Mouse (Mus musculus): Measurements from ENCODE around the gene Sema5a. TPM values are rescaled to one million over a fixed set of nuclear protein-coding genes. Genes with fewer than 3 reads are reported as not detected.

Sema5a gene
- polyA plus RNA-seq, 1 experiment from 2014 or later = 24.9 TPM

DNA sequence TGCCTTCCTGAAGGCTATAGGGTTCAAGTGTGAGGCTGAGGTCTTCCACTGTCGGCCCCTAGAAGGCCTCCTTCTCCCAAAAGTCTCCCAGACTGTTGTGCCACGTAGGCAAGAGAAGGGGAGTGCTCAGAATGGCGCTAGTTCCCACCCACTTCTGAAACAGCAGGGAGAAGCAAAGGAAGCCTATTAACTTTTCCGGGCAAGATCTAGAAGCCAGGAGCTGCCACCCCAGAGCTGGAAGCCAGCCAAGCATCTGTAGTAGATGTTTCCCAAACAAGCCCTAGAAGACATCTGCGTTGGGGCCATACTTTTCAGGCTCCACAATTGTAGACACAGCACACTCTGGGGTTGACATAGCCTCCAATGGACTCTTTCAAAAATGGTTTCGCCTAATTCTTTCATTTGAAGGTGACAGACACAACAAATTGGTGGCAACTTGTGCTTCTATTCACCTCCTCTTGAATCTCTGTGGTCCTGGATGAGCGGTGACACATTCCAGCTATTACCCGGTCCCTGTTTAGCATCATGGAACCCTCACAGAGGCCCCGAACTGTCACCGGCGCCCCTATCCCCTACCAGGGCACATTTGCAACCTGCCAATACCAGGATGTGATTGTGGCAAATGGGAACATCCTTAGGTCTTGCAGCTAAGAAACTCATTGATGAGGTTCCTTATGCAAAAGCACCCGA, 1.4 kb upstream of the Sema5a start:
- ATAC-seq (ENCODE audit: insufficient number of reproducible peaks, insufficient read depth, low FRiP score, low read depth) = no peak
- Histone ChIP-seq H3K4me3 (ENCODE audit: low read depth, low read length) (peak overlapping the region; percentile 54), H3K4me2 (replicated peaks; ENCODE audit: low read depth, low read length) (peak overlapping the region; percentile 83), H3K27ac (ENCODE audit: low read length) (peak overlapping the region; percentile 80; the same call in 1 of the 2 replicates), H3K27me3 (ENCODE audit: control insufficient read depth, insufficient read depth, low read length) (no peaks in the 10 kb centered on the region), H3K36me3 (ENCODE audit: control insufficient read depth, insufficient read depth, low read length) (peaks cover 3% of the 10 kb centered on the region; the same call in 1 of the 2 replicates), H3K9ac (replicated peaks; ENCODE audit: low read depth, low read length) (peak overlapping the region; percentile 43), H3K9me3 (ENCODE audit: control insufficient read depth, low read depth, low read length) (no peaks in the 10 kb centered on the region), H3K4me1 (ENCODE audit: control insufficient read depth, insufficient read depth, low read length) (no peaks in the 10 kb centered on the region)
- 51% methylated on average over 12 of the region's 12 CpGs for WGBS

- peak overlapping the region; percentile 83 for H3K4me2 ChIP-seq (replicated peaks; ENCODE audit: low read depth, low read length)
- H3K27me3 ChIP-seq (ENCODE audit: control insufficient read depth, insufficient read depth, low read length) = no peaks in the 10 kb centered on the region
- 27% methylated on average over 7 of the region's 7 CpGs for WGBS
- peaks cover 3% of the 10 kb centered on the region; the same call in 1 of the 2 replicates for H3K36me3 ChIP-seq (ENCODE audit: control insufficient read depth, insufficient read depth, low read length)
- no peak for ATAC-seq (ENCODE audit: insufficient number of reproducible peaks, insufficient read depth, low FRiP score, low read depth)
- H3K9ac ChIP-seq (replicated peaks; ENCODE audit: low read depth, low read length) = peak overlapping the region; percentile 43
- H3K9me3 ChIP-seq (ENCODE audit: control insufficient read depth, low read depth, low read length) = no peaks in the 10 kb centered on the region
- H3K4me1 ChIP-seq (ENCODE audit: control insufficient read depth, insufficient read depth, low read length) = no peaks in the 10 kb centered on the region
- H3K4me3 ChIP-seq (ENCODE audit: low read depth, low read length) = peak overlapping the region; percentile 54
- peak overlapping the region; percentile 80 for H3K27ac ChIP-seq (ENCODE audit: low read length)
Measured at GRCm38 (mm10) chr15:32243824-32244223, 786 bp upstream of the Sema5a start.

DNA sequence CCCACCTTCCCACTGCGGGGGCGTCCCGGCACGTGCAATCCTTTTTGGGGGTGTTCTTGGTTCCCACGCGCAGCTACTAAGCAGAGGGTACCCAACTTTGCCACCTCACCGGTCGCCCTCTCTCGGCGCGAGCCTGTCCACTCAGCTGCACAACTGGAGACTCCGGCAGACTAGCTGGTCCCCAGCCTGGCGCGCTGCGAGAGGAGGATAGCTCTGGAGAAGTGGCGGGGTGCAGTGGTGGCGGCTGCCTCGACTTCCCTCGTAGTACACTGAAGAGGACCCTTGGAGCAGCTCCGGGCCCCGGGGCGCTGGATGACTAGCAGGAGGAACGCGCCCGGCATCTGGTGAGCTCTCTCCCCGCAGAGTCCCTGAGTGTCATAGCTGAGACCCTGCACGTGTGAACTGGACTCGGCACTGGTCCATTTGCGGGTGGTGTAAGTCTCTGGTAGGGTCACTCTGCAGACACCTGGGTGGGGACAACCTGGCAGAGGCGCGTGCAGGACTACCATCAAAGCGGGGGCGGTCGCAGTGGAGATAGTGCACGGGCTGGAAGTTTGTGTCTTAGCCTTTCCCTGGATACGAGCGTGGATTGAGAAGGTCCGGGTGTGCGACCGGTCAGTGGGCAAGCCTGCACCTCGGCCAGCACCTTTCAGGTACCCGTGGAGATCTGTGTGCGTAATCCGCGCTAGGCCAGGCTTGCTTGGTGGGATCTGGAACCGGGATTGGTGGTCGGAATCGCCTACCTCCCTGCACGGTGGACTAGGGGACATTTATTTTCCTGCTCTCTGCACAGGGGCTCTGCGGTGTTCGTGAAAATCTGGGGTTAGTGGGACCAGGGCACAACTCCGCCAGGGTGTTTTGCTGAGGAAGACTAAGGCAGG, 586 bp downstream of the Sema5a start:
- Histone ChIP-seq H3K4me2 (replicated peaks; ENCODE audit: low read depth, low read length) (peak overlapping the region; percentile 83), H3K9ac (replicated peaks; ENCODE audit: low read depth, low read length) (peak overlapping the region; percentile 49), H3K36me3 (ENCODE audit: control insufficient read depth, insufficient read depth, low read length) (peaks cover 3% of the 10 kb centered on the region; the same call in 1 of the 2 replicates), H3K27ac (ENCODE audit: low read length) (0 out of 2 replicates have a peak overlapping the region, but pooled peaks have one; percentile 18), H3K4me3 (ENCODE audit: low read depth, low read length) (peak overlapping the region; percentile 54), H3K27me3 (ENCODE audit: control insufficient read depth, insufficient read depth, low read length) (no peaks in the 10 kb centered on the region), H3K4me1 (ENCODE audit: control insufficient read depth, insufficient read depth, low read length) (no peaks in the 10 kb centered on the region), H3K9me3 (ENCODE audit: control insufficient read depth, low read depth, low read length) (no peaks in the 10 kb centered on the region)
- peak; percentile 64 for ATAC-seq (ENCODE audit: insufficient number of reproducible peaks, insufficient read depth, low FRiP score, low read depth)
- under 1% methylated on average over 52 of the region's 52 CpGs for WGBS

DNA sequence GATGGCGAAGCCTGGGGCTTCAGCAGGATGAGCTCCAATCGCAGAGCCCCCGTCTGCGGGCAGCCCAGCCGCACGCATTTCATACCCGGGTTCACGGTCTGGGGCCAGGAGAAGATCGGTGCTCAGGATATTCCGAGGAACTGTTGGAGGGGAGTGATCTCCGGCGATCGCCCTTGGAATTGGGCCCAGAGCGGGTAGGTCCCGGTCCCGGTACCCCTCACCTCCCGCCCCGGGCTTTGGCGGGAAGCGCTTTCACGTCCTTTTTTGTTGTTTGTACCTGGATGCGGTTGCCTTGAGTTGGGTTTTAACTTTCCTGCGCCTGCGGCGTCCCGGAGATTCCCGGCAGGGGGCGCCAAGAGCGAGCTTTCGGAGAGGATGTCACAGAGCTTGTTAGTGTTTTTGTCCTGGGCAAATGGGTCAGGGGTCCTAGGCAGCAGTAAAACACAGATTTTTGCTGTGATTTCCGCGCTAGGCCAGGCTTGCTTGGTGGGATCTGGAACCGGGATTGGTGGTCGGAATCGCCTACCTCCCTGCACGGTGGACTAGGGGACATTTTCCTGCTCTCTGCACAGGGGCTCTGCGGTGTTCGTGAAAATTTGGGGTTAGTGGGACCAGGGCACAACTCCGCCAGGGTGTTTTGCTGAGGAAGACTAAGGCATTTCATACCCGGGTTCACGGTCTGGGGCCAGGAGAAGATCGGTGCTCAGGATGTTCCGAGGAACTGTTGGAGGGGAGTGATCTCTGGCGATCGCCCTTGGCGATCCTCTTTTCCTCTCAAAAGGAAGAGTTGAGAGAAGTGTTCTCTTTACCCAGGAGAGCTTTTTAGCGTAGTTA, 1.4 kb downstream of the Sema5a start:
- under 1% methylated on average over 47 of the region's 47 CpGs for WGBS
- H3K27me3 ChIP-seq (ENCODE audit: control insufficient read depth, insufficient read depth, low read length) = no peaks in the 10 kb centered on the region
- ATAC-seq (ENCODE audit: insufficient number of reproducible peaks, insufficient read depth, low FRiP score, low read depth) = peak; percentile 50
- peaks cover 3% of the 10 kb centered on the region; the same call in 1 of the 2 replicates for H3K36me3 ChIP-seq (ENCODE audit: control insufficient read depth, insufficient read depth, low read length)
- H3K27ac ChIP-seq (ENCODE audit: low read length) = no peak overlapping the region
- H3K4me3 ChIP-seq (ENCODE audit: low read depth, low read length) = peak overlapping the region; percentile 54
- peak overlapping the region; percentile 83 for H3K4me2 ChIP-seq (replicated peaks; ENCODE audit: low read depth, low read length)
- H3K9ac ChIP-seq (replicated peaks; ENCODE audit: low read depth, low read length) = peak overlapping the region; percentile 49
- no peaks in the 10 kb centered on the region for H3K9me3 ChIP-seq (ENCODE audit: control insufficient read depth, low read depth, low read length)
- H3K4me1 ChIP-seq (ENCODE audit: control insufficient read depth, insufficient read depth, low read length) = no peaks in the 10 kb centered on the region

DNA sequence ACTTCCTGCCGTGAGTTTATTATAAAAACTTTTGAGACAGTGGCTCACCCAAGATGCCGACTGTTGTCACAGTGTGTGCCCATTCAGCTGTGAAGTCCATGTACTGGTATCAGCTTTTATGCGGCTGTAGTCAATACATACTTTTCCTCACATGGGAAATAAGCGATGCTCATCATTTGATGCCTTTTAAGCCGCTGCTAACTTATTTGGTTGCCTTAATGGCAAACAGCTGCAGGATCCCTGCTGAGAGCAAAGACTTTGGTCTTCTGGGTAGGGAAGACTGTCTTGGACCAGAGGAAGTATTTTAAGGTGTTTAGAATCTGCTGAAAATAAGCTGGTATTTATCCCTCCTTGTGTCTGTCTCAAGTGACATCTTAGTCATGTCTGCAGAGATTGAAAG, 2.7 kb downstream of the Sema5a start:
- H3K4me3 ChIP-seq (ENCODE audit: low read depth, low read length) = peak overlapping the region; percentile 54; the same call in 1 of the 2 replicates
- H3K9me3 ChIP-seq (ENCODE audit: control insufficient read depth, low read depth, low read length) = no peaks in the 10 kb centered on the region
- ATAC-seq (ENCODE audit: insufficient number of reproducible peaks, insufficient read depth, low FRiP score, low read depth) = no peak
- no peak overlapping the region for H3K27ac ChIP-seq (ENCODE audit: low read length)
- no peaks in the 10 kb centered on the region for H3K36me3 ChIP-seq (ENCODE audit: control insufficient read depth, insufficient read depth, low read length)
- H3K27me3 ChIP-seq (ENCODE audit: control insufficient read depth, insufficient read depth, low read length) = no peaks in the 10 kb centered on the region
- H3K4me1 ChIP-seq (ENCODE audit: control insufficient read depth, insufficient read depth, low read length) = no peaks in the 10 kb centered on the region
- H3K4me2 ChIP-seq (replicated peaks; ENCODE audit: low read depth, low read length) = peak overlapping the region; percentile 83
- no peak overlapping the region for H3K9ac ChIP-seq (replicated peaks; ENCODE audit: low read depth, low read length)
- 52% methylated on average over 5 of the region's 5 CpGs for WGBS

DNA sequence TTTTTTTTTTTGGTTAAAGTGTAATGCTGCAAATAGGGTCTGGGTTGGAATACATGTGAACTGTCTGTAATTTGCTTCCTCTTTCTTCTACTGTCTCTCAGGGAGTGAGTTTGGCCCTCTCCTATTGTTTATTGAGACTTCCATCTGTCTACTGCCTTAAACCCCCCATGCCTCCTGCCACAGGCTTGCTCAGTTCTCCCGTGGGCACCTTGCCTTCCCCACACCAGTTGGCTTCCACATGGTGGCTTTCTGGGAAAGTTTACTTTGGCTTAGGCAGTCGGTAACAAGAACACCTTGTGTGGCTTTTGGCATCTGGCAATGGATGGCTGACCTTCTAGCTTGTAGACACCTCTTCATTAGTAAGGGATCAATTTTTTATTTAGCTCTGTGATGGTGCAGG, 10.2 kb downstream of the Sema5a start:
- ATAC-seq (ENCODE audit: insufficient number of reproducible peaks, insufficient read depth, low FRiP score, low read depth) = no peak
- H3K4me1 ChIP-seq (ENCODE audit: control insufficient read depth, insufficient read depth, low read length) = peaks cover 9% of the 10 kb centered on the region; the same call in 1 of the 2 replicates

DNA sequence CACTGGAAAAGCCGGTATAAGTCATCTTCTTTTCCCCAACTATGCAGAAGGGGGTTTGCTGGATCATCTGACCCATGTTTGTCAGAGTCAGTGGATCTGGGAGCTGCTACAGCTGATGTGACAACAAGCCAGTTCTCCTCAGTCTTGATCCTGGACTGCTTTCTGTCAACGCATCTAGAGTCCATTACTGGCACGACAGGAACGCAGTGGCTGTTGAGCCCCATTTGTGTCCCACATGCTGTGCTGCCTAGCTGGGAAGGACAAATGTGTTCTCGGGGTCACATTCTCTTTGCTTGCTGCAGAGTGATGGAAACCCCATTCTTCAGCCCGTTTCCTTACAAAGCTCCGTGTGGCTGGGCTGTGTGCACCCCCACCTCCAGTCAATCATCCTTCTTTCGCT, 12.7 kb downstream of the Sema5a start:
- Histone ChIP-seq H3K4me1 (ENCODE audit: control insufficient read depth, insufficient read depth, low read length) (peaks cover 16% of the 10 kb centered on the region; the same call in 1 of the 2 replicates), H3K36me3 (ENCODE audit: control insufficient read depth, insufficient read depth, low read length) (no peaks in the 10 kb centered on the region), H3K4me3 (ENCODE audit: low read depth, low read length) (no peak overlapping the region), H3K4me2 (replicated peaks; ENCODE audit: low read depth, low read length) (no peak overlapping the region), H3K27ac (ENCODE audit: low read length) (no peak overlapping the region; the same call in 1 of the 2 replicates), H3K9ac (replicated peaks; ENCODE audit: low read depth, low read length) (no peak overlapping the region), H3K9me3 (ENCODE audit: control insufficient read depth, low read depth, low read length) (no peaks in the 10 kb centered on the region), H3K27me3 (ENCODE audit: control insufficient read depth, insufficient read depth, low read length) (no peaks in the 10 kb centered on the region)
- no peak for ATAC-seq (ENCODE audit: insufficient number of reproducible peaks, insufficient read depth, low FRiP score, low read depth)
- 77% methylated on average over 8 of the region's 8 CpGs for WGBS

More for the DNA sequence above, 10.2 kb downstream of the Sema5a start:
- Histone ChIP-seq H3K9me3 (ENCODE audit: control insufficient read depth, low read depth, low read length) (no peaks in the 10 kb centered on the region), H3K4me2 (replicated peaks; ENCODE audit: low read depth, low read length) (no peak overlapping the region), H3K27ac (ENCODE audit: low read length) (no peak overlapping the region), H3K4me3 (ENCODE audit: low read depth, low read length) (no peak overlapping the region), H3K9ac (replicated peaks; ENCODE audit: low read depth, low read length) (no peak overlapping the region), H3K36me3 (ENCODE audit: control insufficient read depth, insufficient read depth, low read length) (no peaks in the 10 kb centered on the region), H3K27me3 (ENCODE audit: control insufficient read depth, insufficient read depth, low read length) (no peaks in the 10 kb centered on the region)
- 78% methylated on average over 2 of the region's 2 CpGs for WGBS

DNA sequence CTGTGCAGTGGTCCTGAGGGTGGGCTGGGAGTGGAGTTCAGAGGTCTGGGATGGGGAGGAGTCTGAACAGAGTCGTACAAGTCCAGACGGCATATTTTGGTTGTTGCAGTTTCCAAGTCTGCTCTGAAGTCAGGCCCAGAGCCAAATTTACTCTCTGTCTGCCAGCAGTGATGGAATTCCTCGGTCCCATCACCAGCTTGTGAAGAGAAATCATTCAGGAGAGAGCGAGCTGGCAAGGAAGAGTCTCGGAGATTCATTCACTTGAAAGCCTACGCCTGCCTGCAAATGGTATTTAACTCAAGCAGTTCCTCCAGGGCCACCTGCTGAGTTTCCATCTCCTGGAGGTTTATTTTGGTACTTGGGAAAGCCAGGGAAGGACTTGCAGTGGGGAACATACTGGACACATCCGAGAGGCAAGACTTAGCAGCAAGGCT, 13.3 kb downstream of the Sema5a start:
- peaks cover 16% of the 10 kb centered on the region; the same call in 1 of the 2 replicates for H3K4me1 ChIP-seq (ENCODE audit: control insufficient read depth, insufficient read depth, low read length)
- no peaks in the 10 kb centered on the region for H3K36me3 ChIP-seq (ENCODE audit: control insufficient read depth, insufficient read depth, low read length)
- ATAC-seq (ENCODE audit: insufficient number of reproducible peaks, insufficient read depth, low FRiP score, low read depth) = no peak
- H3K4me2 ChIP-seq (replicated peaks; ENCODE audit: low read depth, low read length) = no peak overlapping the region
- H3K27me3 ChIP-seq (ENCODE audit: control insufficient read depth, insufficient read depth, low read length) = no peaks in the 10 kb centered on the region
- no peak overlapping the region for H3K4me3 ChIP-seq (ENCODE audit: low read depth, low read length)
- no peak overlapping the region for H3K9ac ChIP-seq (replicated peaks; ENCODE audit: low read depth, low read length)
- no peaks in the 10 kb centered on the region for H3K9me3 ChIP-seq (ENCODE audit: control insufficient read depth, low read depth, low read length)
- no peak overlapping the region for H3K27ac ChIP-seq (ENCODE audit: low read length)
- WGBS = 39% methylated on average over 7 of the region's 7 CpGs
